Mouse (Mus musculus): ENCODE results near the gene Rplp0.
"Not testable (repeated sequence)": the region's sequence is repeated elsewhere in the genome, so short reads cannot be mapped to it uniquely, and the experiment has no call there.

Gene Rplp0

GRCm38 (mm10) chr5:115553801-115554420, 5.4 kb upstream of the Rplp0 start:
- no peak for DNase-seq

GRCm38 (mm10) chr5:115554536-115555291, 4.6 kb upstream of the Rplp0 start:
- DNase-seq: no peak

- DNase-seq: peak; percentile 73
These were observed 3.0 kb upstream of the Rplp0 start for GRCm38 (mm10) chr5:115556217-115556616.

GRCm38 (mm10) chr5:115558182-115558794, 979 bp upstream of the Rplp0 start:
- DNase-seq: no peak

GRCm38 (mm10) chr5:115560336-115560905, 1.2 kb downstream of the Rplp0 start:
- DNase-seq: no peak

GRCm38 (mm10) chr5:115563771-115564585, 4.7 kb downstream of the Rplp0 start:
- DNase-seq: no peak

- DNase-seq: peak; percentile 84
These were observed 5.6 kb downstream of the Rplp0 start, which contains the start of gene Gcn1l1 for GRCm38 (mm10) chr5:115564737-115565393. Gcn1l1 (plus strand) TSS chr5:115565254.

GRCm38 (mm10) chr5:115565403-115565802, 6.1 kb downstream of the Rplp0 start:
- no peak for DNase-seq

- DNase-seq: no peak
These were observed 9.4 kb downstream of the Rplp0 start for GRCm38 (mm10) chr5:115568681-115569080.

GRCm38 (mm10) chr5:115569308-115569707, 10.0 kb downstream of the Rplp0 start:
- DNase-seq: no peak

GRCm38 (mm10) chr5:115569721-115570120, 10.5 kb downstream of the Rplp0 start:
- no peak for DNase-seq

- no peak for DNase-seq
These were observed 11.8 kb downstream of the Rplp0 start for GRCm38 (mm10) chr5:115571086-115571485.

- no peak for DNase-seq
These were observed 13.6 kb downstream of the Rplp0 start for GRCm38 (mm10) chr5:115572679-115573535.

- DNase-seq: no peak
These were observed 15.7 kb downstream of the Rplp0 start for GRCm38 (mm10) chr5:115574992-115575391.

GRCm38 (mm10) chr5:115577686-115578085, 18.4 kb downstream of the Rplp0 start:
- DNase-seq: not testable (repeated sequence)

- DNase-seq: no peak
These were observed 19.7 kb downstream of the Rplp0 start for GRCm38 (mm10) chr5:115578922-115579321.

- DNase-seq: no peak
These were observed 20.1 kb downstream of the Rplp0 start for GRCm38 (mm10) chr5:115579363-115579762.

GRCm38 (mm10) chr5:115580229-115581001, 21.1 kb downstream of the Rplp0 start:
- no peak for DNase-seq

GRCm38 (mm10) chr5:115581662-115582061, 22.4 kb downstream of the Rplp0 start:
- DNase-seq: no peak

- no peak for DNase-seq
These were observed 26.3 kb downstream of the Rplp0 start for GRCm38 (mm10) chr5:115585616-115586015.
